Mouse (Mus musculus): ENCODE measurements around the gene Nckap5.
A peak's percentile ranks its signal among the peaks of the same experiment; 100 is the strongest.

Gene Nckap5

DNA sequence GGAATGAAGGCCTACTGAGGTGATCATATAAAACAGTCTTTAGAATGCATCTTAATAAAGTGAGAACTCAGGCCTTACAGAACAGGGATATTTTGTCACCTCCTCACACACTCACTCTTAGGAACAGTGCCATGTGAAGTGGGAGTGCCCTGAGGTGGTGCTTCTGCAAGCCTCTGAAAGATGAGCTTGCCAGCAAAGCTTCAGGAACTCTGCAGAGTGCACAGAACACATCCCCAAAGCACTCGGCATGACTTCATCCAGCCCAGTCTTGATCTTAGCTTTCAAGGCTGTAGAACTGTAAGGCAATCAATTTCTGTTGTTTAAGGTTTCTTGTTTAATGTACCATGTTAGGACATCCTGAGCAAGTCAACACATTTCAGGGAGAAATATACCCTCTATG lies 372.9 kb downstream of the Nckap5 start:
- DNase-seq: no peak

DNA sequence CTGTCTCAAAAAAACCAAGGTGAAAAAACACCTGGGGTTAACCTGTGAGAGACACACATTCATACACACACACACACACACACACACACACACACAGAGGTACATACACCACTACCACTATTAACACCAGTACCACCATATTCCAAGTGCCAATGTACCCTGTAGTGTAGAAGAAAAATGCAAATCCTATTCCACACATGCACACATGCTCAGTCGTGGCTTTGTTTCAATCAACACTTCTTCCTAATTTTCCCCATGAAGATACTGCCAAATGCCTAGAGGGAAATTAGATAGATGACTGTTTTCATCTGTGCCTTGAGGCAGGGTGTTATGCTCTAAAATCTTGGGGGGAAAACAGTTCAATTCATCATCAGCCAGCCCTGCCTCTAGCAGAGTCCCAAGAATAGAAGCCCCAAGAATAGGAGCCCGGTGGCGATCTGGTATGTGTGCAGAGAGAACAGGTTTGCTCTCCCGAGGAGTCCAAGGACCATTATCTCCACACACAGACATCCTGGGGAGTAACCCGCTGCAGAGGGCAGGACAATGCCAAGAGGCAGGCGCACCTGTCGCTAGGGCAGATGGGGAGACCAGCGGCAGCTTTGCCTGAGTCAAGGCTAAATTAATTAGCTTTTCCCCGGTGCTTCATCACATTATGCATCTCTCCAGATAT lies 376.0 kb downstream of the Nckap5 start:
- DNase-seq: no peak

DNA sequence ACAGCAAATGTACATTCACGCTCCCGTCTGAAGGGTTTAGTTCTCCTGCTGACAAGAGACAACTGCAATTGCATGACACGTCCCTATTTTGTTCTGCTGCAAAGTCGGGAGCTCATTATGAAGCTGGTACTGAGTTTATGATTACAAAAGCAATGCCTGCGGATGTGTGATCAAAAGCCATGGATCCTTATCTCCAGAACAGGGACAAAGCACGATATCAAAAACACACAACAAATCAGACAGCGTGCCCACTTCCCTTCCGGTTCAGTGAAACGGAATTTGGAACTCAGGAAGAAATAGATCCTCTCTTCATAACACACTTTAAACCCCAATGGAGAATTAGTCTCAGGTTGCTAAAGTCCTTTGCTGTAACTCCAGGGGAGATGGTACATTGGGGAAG lies 379.1 kb downstream of the Nckap5 start:
- DNase-seq: peak; percentile 28

DNA sequence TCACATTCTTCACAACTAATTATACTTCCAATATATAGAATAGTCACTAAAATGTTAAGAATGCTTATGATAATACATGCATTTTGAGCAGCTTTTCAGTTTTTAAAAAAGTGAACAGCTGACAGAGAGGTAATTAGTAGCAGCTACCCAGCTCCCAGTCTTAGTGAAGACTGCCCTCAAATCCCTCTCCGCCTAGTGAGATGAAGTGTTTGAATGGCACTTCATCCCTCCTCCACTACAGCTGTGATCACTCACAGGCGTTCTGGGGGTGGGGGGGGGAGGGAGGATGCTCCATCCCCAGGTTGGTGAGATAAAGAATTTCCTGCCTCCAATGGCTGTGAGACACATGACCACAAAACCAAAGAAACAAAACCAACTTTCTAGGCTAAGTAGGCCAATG lies 381.2 kb downstream of the Nckap5 start:
- DNase-seq: no peak

DNA sequence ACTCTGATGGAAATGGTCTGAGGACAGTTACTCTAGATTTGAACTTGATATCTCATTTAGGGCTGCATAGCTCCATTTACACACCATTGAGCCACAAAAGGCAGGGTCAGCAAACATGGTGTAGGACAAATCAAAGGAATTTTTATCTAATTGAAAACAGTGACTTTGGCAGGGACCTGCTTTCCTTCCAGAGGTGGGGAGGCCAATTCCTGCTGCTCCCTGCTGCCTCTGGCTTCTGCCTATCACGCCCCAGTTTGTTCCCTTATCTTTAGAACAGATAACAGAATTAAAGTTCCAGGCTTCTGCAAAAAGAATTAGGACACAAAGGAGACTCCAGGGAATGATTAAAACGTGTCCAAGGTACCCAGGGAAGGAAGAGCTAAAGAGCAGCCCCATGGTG lies 386.7 kb downstream of the Nckap5 start:
- DNase-seq: no peak

DNA sequence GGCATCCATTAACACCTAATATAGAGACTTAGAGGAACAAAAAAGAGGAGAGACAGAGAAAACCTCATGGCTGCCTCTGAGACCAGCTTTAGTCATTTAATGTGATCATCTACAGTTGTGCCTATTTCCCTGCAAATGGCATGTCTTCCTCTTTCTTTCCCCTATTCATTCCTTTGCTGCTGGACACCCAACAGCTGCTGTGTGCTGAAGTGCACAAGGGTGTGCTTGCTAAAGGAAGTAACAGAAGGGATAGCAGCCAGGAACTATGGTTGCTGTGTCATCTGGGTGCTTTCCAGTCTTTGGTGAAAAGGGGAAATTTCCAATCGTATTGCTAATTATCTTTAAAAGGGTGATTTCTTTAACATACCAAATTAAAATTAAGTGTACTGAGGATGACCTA lies 387.9 kb downstream of the Nckap5 start:
- no peak for DNase-seq

DNA sequence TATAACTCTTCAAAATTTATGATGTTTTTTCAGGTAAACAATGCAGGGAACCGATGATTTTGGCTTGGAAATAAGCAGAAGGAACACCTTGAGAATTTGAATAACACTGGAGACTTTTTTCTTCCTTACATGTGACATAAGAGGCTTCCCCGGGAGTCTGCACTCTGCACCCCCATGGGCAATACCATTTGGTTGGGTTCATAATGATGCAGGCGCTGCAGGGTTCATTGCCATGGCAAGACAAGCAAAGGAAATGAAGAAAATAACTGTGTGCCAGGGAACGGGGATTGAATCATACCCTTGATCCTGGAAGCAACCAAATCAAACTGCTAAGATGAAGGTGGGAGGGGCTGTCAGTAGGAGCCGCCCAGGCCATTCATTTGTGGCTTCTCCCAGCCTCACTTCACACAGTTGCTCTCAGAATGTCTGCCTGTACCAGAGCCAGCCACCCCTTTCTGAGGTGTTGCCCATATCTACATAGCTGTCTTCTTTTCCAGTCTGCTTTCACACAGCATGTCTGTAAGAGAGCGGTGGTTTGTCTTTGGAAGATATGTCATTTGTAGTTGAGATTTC lies 392.5 kb downstream of the Nckap5 start:
- no peak for DNase-seq

DNA sequence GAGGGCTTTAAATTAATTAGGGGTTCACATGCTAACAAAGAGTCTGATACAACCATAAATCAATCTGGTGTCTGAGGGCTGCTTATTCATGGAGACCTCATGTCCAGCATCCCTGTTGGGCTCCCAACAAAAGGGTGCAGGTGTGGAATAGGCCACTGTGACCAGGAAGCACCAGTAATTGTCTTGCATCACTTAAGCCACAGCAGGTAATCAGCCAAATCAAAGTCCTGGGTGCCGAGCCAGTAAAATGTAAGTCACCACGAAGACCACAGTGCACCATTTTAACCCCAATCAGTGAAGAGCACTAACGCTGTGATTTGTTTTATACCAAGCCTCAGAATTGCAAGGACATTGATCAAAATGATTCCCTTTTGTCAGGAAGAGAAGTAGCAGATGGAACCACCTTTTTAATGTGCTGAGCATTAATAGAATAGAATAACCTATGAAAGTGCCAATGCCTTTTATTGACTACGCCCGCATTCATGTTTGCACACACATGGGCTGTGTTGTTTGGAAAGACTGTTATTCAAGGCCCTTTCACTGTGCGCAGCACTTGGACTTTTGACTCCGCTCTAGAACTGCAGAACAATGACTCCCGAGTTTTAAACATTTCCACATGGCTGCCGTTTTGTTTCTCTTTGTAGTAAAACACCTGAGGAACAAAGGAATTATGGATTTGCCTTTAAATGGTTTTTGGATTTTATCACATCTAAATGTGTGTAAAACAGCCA lies 393.5 kb downstream of the Nckap5 start:
- no peak for DNase-seq

DNA sequence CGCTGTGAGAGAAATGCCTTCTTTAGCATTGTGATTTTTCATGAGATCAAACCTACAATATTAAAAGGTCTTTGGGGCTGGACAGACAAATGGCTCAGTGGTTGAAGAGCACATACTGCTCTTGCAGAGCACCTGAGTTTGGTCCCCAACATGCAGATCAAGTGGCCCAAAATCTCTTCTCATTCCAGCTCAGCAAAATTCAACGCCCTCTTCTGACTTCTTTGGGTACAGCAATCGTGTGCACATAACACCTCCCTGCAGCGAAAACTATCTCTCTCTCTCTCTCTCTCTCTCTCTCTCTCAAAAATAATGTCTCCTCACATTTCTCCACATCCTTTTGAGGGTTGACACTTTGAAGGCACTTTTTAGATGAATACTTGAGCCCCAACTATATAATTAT lies 398.3 kb downstream of the Nckap5 start:
- DNase-seq: no peak

DNA sequence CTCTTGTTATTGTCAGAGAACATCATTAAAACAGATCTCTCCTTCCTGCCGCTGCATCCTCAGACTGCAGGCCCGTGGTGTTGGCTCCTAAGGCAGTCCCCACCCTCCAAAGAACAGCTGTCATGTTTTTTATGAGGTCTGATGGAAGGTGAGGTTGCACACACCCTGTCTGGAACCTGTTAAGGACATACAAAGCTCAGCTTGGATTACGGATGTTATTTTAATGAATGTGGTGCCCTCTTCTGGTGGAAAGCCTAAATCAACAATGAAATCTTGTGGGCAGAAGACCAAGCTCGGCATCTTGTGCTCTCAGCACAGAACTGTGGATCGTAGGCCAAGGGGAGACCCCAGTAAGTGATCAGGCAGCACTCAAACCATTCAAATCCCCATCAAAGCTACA lies 399.0 kb downstream of the Nckap5 start:
- DNase-seq: peak; percentile 78

DNA sequence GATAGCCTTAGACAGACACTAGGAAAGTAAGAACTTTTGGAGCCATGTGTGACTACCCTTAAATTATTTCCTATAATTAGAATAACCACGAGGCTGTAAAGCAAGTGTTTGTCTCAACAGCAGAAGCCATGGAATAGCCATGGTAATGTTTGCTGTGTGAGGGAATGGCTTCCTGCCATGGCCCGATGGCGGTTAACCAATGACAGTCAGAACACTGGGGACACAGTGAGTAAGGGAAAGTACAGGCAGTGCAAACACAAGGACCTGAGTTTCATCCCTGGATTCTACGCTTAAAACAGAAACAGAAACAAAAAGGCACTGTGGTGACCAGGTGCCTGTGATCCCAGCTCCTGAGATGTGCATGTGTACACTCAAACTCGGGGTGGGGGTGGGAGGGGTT lies 419.2 kb downstream of the Nckap5 start:
- no peak for DNase-seq

DNA sequence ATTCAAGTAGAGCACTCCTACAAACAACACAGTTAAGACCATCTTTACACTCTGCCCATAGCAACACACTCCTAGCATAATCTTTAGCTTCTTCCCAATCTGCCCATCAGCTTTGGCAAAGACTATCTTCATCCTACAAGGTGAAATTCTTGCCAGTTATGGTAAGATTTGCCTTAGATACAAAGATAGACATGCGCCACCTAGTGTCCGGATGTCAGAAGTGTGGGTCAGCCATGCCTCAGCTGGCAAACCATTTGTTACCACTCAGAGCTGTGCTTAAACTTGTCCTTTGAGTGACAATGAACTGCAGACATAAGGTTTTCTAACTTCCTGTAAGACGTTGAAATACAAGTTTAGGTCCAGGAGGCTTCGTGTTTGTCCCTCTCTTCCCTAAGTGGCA lies 422.7 kb downstream of the Nckap5 start:
- DNase-seq: peak; percentile 54

DNA sequence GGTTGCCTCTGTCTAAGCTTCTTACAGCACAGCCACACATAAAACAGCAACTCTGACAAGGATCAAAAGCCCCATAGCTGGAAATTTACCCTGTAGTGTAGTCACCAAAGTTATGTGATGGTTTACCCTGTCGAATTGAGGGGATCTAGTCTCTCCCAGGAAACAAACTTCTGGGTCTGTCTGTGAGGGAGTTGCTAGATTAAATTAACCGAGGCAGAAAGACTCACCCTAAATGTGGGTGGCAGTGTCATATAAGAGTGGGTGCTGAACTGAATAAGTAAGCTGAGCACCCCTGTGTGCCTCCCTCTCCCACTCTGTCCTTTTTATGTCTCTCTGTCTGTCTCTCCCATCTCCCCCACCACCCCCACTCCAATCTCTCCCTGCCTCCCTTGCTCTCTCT lies 425.1 kb downstream of the Nckap5 start:
- no peak for DNase-seq

DNA sequence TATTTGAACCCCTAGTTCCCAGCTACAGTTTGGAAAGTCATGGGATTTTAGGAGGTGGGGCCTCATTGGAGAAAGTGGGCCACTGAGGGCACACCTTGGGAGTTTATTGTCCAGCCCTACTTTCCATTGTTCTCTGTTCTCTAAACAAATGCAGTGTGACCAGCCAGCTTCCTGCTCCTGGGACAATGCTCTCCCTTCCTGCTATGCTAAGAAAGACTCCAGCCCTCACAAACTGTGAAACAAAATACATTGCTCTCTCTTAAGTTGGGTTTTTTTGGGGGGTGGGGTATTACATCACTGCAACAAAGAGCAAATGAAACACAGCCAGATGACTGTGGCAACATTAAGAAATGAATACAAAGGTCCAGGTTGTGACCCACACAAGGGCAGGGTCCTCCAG lies 426.6 kb downstream of the Nckap5 start:
- DNase-seq: no peak

DNA sequence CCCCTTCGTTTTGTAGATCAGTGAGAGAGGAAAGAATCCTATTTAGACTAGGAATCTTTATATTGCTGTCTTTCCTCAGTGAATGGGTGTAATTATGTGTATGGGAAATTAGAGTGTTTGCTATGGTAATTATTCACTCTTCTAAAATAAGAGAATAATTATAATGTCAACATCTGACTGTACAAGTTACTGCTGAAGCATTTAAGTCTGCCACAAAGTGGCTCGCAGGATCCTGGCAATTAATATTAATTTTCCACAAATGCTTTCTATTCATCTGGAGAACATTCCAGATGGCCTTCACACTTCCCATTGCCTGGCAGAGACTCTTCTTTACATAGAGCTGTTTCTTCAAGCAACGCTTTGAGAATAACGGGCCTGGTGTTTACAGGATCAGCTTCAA lies 439.4 kb downstream of the Nckap5 start:
- DNase-seq: no peak

DNA sequence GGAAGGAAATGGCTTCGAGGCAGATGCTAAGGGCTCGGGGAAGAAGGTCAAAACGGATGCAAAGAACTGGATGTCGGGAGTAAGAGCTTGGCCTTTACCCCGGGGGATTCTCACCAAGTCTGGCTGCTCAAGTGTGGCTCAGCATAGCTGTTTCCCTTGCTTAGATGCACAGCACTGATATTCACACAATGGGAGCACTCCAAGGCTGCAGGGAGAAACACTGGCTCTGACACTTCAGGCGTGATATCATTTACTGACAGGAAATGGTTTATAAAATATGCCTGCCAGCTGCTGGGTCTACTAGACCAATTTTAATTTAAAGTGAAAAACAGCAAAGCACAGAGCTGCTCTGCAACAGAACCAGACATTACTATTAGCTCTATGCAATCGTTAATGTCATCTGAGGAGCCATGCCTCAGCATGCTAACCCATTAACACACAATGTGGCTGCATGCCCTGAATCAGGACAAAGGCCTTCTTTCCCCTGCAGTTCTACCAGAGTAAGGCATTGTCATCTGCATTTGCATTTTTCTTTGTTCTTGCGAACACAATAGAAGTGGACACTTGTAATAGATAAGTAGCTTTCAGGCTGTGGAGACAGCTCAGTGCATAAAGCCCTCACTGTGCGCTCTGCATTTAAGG lies 453.1 kb downstream of the Nckap5 start:
- DNase-seq: no peak

DNA sequence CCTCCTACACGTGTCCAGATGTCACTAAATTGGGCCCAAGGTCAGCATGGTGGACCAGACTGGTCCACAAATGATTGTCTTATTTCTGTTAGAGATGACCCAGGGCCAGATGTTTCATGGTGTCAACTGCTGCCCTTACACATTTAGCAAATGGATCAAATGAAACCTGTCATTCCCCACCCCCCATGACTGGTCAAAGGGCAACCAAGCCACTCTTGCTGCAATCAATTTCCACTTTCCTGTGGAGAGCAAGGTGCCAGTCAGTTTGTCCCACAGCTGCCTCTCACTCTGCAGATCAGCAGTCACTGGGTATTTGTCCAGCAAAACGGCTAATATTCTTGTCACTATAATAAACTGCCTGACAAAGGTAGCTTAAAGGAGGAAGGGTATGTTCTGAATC lies 463.9 kb downstream of the Nckap5 start:
- DNase-seq: no peak

DNA sequence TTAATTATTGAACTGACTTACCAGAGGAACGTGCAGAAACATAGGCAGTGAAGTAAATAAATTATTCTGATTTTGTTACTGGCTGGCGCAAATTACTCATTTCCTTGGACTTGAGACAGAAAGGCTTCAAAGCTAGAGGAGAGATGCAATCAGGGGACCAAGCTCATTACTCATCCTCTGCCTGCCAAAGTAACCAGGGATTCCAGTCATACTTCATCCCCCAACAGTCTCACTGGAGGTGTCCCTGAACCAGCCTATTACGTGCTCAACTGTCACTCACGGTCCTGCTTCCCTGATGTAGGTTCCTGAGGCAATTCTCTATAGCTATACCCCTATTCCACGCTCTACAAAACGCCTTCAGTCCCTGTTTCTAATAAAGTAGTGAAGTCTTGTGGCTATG lies 466.0 kb downstream of the Nckap5 start:
- no peak for DNase-seq

DNA sequence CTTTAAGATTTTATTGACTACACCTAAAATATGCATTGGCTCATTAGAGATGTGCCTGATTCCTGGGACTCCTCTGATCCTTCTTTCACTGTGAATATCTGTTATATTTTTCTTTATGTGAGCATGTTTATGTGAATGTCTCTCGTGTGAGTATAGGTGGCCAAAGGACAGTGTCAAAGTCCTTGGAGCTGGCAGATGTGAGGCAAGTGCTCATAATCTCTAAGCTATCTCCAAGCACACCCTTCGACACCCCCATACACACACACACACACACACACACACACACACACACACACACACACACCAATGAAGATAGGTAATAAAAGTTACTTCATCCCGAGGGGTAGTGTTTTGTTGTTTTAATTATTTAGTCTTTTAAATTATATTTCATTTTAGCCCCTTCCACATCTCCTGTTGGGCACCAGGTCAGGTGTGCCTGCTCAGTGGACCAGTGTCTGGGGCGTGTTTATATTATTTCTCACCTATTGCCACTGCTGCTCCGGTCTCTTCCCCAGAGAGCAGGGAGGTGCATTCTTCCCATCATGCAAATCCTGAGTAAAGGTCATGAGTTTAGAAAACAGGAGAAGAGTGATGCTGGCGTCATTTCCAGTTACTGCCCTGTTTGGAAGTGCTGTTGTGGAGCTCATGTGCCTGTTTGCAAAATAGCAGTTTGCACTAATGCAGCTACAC lies 469.9 kb downstream of the Nckap5 start:
- DNase-seq: no peak

DNA sequence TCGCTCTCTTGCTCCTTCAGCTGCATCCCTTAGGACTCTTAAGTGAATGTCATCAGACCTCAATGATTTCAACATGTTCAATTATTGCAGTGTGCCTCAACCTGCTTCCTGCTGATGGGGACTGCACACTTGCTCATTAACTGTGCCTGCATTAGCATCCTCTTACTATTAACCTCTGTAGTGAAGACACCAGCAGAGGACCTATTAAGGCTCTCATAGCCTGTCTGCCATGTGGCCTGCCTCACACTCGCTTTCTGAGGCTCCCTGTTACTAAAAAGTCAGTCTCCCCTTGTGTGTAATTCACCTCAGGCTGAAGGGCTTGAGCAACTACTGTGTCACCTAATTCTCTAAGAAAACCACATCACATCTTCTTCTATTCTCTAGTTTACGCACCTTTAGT lies 470.5 kb downstream of the Nckap5 start:
- no peak for DNase-seq

DNA sequence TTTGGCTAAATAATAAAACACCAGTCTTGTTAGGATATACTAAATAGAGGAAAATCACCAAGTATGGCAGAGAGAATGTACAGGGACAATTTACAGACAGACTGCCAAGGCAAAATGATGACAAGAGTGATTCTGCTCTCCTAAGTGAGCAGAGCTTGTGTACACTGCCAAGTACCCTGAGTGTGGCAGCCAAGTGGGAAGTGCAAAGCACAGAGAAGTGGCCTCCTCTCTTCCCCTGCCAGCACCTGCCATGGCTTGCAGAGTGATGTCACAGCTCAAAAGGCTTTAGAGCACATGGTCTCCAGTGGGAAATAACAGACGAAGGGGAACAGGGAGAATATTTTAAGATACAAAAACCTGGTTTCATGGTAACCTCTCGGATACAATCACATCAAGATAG lies 488.8 kb downstream of the Nckap5 start:
- DNase-seq: peak; percentile 5

DNA sequence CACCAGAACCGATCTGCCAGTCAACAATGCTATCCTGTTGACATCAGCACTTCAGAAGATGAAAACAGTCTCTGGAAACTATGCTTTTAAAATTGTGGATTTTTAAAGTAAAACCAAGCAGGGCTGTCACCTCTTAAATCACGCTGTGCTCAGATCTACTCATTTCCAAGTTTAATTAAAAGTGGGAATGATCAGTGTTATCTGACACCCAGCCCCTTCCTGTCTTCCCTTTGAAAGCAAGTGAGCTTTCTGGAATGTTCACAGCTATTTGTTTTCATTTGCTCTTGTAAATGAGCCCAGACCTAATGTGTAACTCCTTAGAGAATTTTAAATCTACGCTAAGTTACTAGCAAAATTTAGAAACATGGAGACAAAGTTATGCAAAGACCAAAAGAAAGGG lies 491.3 kb downstream of the Nckap5 start:
- DNase-seq: no peak

DNA sequence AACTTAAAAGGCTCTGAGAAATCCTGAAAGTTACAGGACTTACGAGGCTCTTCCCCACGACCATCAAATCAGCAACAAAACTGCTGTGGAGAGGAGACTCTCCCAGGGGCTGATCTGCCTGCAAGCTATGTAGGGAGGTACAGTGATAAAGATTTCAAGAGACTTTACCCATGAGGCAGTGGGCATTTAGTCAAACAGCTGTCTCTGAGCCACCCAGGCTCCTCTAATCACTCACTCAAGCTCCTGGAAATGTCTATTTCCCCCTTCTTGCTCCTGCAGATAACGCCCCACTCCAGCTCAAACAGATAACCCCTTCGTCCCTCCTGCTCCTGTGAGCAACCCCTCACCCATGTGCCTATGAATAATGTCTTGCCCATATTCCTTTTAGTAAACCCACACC lies 496.4 kb downstream of the Nckap5 start:
- no peak for DNase-seq

DNA sequence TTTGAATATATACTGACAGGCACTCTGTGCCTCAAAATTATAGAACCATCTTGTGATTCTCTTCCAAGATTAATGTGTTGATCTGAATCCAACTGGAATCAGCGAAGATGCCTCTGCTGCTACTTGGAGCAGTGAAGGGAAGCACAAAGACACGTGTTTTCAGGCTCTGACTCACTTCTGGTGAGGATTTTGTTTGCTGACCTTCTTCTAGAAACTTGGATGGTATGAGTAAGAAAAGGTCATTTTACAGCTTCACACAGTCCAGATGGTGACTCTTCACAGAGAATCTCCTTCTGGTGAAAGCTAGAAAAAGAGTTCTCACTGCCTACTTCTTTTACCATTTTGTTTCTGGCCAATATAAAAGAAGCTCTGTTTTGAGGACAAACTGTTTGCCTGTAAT lies 498.6 kb downstream of the Nckap5 start:
- DNase-seq: no peak
